Mouse (Mus musculus) layer of hippocampus, adult 9-10 months (tissue): ENCODE measurements around the gene Gabrd.
"Not testable (repeated sequence)": the region's sequence is repeated elsewhere in the genome, so short reads cannot be mapped to it uniquely, and the experiment has no call there.

Source experiments
- DNase-seq: peaks from one replicate; pipeline ENCODE4 v3.0.0; 2022; ENCODE audit warnings: low spot score

Gene Gabrd

DNA sequence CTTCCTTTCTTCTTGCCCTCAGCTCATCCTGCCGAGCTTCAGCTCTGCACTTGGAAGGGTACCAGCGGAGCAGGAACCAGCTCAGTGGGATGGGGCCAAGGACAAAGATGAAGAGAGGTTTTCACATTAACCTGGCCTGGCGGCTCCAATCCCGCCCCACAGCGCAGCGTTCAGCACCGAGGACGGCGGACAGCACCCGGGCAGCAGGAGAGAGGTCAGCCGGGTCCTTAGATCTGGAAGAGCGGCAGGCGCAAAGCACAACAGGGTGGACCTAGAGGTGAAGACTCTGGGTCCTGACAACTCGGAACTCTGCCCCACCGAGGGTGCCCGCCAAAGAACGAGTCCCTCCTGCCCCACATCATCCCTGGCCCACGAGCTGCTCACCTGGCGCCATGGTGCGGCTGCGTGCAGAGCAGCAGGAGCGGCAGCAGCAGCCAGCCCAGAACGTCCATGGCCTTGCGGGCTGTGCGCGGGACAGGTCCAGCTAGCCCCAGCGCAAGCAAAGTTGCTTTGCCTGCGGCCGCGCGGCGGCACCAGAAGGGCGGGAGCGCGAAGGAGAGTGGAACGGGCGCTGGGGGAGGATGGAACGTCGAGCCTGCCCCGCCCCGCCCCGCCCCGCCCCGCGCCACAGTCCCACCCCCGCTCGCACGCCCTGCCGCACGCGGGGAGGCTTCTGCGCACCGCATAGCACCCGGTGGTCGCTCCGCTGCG is at the start of gene Gabrd:
TSS of gene Gabrd (minus strand) at position 602 of the 711 bp plus-strand sequence.
- no peak for DNase-seq

GRCm38 (mm10) chr4:155442808-155443207 is 44.9 kb upstream of the Gabrd start:
- DNase-seq: no peak

GRCm38 (mm10) chr4:155433993-155434392 is 36.1 kb upstream of the Gabrd start:
- DNase-seq: no peak

DNA sequence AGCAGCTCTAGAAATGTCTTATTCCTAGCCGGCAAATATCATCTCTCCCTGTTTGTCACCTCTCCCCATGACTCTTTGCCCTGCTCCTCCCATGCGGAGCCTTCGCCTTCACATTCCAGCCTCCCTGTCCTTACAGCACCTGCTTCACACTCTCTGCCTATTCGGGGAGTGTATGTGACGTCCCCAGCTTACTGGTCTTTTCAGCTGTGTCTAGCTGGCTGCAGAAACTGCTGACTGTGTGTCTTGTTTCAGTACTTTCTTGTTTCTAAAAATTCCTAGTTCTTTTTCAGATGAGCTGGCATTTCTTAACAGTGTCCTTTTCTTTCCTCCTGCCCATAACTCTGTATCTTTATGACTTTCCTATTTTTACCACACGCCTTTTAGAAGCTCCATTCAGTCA is 34.4 kb upstream of the Gabrd start:
- DNase-seq: no peak

GRCm38 (mm10) chr4:155429202-155429601 is 31.3 kb upstream of the Gabrd start:
- DNase-seq: no peak

GRCm38 (mm10) chr4:155428442-155428841 is 30.5 kb upstream of the Gabrd start:
- DNase-seq: no peak

DNA sequence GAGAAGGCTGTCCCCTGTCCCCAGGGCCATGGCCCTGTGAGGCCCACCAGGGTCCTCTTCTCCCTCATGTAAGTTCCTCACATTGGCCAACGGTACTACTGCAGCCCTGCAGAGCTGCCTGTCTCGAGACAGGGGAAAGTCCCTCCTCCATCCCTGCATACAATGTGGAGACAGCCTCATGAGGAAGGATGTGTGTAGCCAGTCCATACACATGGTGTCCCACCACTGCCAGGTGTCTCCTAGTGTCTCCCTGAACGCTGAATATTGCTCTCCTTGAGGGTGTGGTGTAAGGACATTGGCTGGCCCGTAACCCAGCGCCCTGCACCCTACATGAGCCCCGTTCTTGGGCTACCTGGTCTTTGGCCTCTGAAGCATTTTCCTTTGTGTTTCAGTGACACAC is 28.4 kb upstream of the Gabrd start:
- no peak for DNase-seq

GRCm38 (mm10) chr4:155423988-155424387 is 26.1 kb upstream of the Gabrd start:
- no peak for DNase-seq

DNA sequence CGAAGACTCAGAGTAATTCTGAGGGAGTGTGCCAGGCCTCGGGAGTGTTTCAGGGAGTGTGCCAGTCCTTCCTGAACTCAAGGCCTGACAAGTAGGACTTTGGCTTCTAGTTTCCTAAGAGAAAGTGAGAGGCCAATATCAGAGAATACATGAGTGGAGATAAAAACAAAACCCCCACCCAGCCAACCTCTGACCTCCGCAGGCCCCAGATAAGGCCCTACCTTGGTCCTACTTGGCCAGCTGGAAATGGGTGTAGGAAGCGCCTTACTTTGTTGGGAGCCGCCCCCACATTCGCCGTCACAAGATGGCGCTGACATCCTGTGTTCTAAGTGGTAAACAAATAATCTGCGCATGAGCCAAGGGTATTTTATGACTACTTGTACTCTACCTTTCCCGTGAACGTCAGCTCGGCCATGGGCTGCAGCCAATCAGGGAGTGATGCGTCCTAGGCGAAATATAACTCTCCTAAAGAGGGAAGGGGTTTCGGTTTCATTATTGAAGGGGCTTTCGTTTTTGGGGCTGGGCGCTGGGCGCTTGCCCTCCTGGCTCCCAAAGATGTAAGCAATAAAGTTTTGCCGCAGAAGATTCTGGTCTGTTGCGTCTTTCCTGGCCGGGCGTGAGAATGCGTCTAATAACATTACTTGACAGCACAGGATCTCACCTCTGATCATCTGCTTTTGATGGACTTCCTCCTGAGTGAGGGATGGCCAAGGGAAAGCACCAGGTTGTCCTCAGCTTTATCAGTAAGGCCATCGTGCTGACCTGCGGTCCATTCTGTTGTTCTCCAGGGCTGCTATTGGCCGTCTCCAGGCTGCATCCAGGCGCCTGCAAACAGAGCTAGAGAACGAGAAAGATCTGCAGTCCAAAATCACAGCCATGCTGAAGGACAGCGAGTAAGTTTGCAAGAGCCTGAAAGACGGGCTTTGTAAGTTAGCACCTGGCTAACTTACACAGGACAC is 23.8 kb upstream of the Gabrd start:
- DNase-seq: not testable (repeated sequence)

DNA sequence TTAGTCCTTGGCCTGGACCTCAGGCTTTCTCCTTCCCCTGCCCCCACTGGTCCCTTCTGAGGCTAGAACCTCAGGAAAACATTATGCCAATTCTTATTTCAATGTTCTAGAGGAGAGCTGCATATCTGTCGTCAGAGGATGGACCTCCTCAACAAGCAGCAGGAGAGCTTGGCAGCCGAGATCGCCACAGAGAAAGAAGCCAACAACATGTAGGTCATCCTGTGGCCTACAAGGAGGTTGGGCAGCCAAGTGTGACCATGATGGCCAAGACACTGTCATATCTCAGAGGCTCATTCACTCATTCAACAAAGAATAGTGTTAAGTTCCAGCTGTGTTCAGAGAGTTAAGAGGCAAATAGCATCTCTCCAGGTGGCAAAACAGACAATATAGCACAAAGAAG is 22.2 kb upstream of the Gabrd start:
- DNase-seq: no peak

- no peak for DNase-seq
These were observed 16.8 kb upstream of the Gabrd start for GRCm38 (mm10) chr4:155414656-155415235.

DNA sequence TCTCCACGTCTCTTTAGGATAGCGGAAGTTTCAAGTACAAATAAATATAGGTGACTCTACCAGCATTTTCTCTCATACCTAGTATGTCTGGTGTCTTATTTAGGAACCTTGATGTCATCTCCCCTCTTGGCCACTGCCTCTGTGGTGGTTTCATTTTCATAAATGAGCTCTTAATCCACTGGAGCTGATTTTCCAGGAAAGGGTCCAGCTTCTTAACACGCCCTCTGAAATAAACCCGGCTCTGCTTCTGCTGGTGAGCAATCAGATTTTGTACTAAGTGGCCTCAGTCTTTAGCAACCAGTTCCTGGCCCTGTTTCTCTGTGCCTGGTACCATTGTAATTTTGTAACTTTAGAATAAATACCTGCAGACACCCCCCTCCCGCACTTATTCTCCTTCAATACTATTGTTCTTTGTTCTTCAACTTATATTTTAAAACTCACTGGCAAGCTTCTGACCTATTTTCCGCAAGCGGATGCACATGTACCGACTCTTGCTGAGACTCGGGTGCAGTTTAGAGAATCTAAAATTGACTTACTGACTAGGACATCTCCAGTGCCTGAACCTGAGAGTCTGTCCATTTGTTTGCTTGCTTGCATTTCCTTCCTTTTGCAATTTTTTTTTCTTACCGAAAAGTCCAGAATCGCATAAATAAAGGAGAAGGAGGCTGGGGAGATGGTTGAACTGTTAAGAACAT is 15.9 kb upstream of the Gabrd start:
- no peak for DNase-seq

DNA sequence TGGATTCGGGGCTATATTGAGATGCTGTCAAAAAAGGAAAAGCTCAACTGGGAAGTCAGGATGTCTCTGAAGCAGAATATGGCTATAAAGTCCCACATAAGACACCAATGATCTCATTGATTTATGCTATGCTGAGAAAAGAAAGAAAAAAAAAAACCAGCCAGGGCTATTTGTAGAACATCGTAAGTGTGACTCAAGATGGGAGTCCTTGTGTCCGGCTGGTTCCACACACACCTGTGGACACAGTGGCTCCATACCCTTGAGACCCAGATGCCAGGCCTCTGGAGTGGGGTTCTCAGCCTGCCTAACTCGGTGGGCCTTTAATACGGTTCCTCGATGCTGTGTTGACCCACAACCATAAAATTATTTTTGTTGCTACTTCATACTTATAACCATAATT is 14.2 kb upstream of the Gabrd start:
- DNase-seq: no peak

DNA sequence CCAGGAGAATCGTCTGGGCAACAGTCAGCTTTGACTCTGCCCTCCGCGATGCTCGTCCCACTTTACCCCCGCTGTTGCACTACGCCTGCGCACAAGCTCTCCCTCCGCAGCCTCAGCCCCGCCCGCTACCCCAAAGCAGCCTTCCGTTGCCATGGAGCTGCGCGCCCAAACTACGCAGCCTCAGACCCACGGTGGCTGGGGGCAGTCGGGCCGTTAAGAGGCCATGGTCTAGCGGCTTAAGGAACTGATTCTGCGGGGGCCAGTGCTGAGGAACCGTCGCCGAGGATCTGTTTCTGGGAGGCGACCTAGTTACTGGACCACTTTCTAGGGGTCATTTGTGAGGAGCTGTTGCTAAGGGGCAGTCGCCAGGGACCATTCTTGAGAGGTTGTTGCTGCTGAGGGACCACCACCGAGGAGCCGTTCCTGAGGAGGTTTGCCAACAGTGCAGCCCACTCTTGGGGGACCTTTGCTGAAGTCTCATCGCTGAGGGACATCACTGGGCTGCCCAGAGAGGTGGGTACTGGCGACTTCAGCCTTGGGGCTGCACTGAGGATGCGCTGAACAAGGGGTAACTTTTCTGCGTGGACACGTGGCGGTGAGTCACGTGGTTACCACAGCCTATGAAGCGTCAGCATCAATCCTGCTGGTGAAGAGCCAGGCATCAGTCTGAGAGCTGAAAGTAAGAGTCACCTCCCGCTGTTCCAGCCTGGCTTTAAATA is 11.3 kb upstream of the Gabrd start, which contains the start of gene Cfap74:
TSS of gene Cfap74 (plus strand) at position 133 of the 719 bp plus-strand sequence.
- peak; percentile 49 for DNase-seq

- DNase-seq: no peak
These were observed 10.8 kb upstream of the Gabrd start for GRCm38 (mm10) chr4:155408695-155409057.

GRCm38 (mm10) chr4:155402489-155402888 is 4.6 kb upstream of the Gabrd start:
- DNase-seq: no peak

DNA sequence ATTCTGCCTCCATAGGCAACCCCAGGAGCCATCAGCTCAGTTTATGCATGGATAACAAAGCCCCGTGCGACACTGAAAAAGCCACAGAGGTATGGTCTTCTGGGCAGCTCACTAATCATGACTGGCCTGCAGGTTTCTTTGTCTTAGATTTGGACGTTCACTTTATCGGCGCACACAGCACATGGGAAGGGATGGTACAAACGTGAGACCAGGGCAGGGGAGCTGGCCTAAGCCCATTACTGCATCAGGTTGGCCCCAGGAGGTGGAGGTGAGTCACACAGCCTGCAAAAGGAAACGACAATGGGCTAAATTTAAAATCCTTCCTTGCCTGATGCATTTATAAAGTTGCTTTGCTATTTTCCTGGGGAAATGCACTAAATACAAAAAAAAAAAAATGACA is 3.2 kb upstream of the Gabrd start:
- DNase-seq: no peak

DNA sequence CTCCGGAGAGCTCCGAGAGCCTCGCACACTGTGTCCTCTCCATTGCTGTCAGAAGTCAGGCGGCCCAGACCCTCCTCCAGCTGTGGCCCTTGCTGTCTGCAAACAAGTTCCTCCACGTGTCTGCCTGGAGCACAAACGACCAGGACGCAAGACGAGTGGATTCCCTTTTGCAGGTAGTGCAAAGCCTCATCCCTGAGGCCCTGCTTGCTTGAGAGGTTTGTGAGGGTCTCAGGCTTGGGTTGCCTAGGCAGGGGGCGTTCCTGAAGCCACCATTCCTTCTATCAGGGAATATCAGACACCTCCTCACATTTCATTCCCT is 269 bp upstream of the Gabrd start:
- DNase-seq: no peak

DNA sequence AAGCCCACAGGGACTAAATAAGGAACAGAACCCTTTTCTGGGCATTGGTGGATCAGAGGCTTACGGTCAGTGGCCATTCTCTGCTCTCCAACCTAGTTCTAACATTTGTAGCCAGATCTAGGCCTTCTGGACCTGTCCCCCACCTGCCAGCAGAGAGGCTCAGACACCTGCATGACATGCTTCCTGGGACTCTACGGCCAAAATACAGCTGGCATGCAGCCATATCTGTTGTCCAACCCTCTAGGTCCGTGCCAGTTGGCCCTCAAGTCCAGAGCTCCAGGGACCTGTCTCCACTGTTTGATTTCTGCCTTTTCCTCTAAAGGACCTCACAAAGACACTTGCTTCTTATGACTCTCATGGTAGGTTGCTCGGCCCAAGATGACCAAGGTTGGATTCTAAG is 1.2 kb downstream of the Gabrd start:
- no peak for DNase-seq

GRCm38 (mm10) chr4:155395471-155395870 is 2.4 kb downstream of the Gabrd start:
- no peak for DNase-seq

- DNase-seq: no peak
These were observed 10.7 kb downstream of the Gabrd start for GRCm38 (mm10) chr4:155387166-155387565.

- no peak for DNase-seq
These were observed 14.6 kb downstream of the Gabrd start for GRCm38 (mm10) chr4:155383326-155383725.
